Mouse (Mus musculus): Measurements from ENCODE around the gene Nifk. TPM values are rescaled to one million over a fixed set of nuclear protein-coding genes. Genes with fewer than 3 reads are reported as not detected.

Nifk gene
- polyA plus RNA-seq, 1 experiment from 2014 or later = 82.0 TPM

GRCm38 (mm10) chr1:118335847-118336246 is 14.2 kb downstream of the Nifk start:
- H3K27ac ChIP-seq = no peak overlapping the region
- no peaks in the 10 kb centered on the region for H3K27me3 ChIP-seq
- no peak overlapping the region for H3K4me3 ChIP-seq
- peaks cover 44% of the 10 kb centered on the region for H3K36me3 ChIP-seq
- H3K9me3 ChIP-seq = no peaks in the 10 kb centered on the region
- ATAC-seq (ENCODE audit: low FRiP score, low read depth) = no peak
- H3K9ac ChIP-seq = no peak overlapping the region
- no peaks in the 10 kb centered on the region for H3K4me1 ChIP-seq
- H3K4me2 ChIP-seq (replicated peaks) = no peak overlapping the region

- no peak overlapping the region for H3K4me3 ChIP-seq
- ATAC-seq (ENCODE audit: low FRiP score, low read depth) = no peak
Observed at GRCm38 (mm10) chr1:118337921-118338320, 16.3 kb downstream of the Nifk start.

GRCm38 (mm10) chr1:118343649-118344435 is 22.2 kb downstream of the Nifk start:
- ATAC-seq (ENCODE audit: low FRiP score, low read depth) = 0 out of 2 replicates have a peak, but pooled peaks have one; percentile 51
- Histone ChIP-seq H3K36me3 (no peaks in the 10 kb centered on the region), H3K27me3 (no peaks in the 10 kb centered on the region), H3K4me3 (no peak overlapping the region), H3K9me3 (no peaks in the 10 kb centered on the region), H3K4me2 (replicated peaks) (no peak overlapping the region), H3K9ac (no peak overlapping the region), H3K27ac (no peak overlapping the region), H3K4me1 (peaks cover 14% of the 10 kb centered on the region)
- WGBS = 24% methylated on average over 6 of the region's 6 CpGs

More at GRCm38 (mm10) chr1:118337921-118338320, 16.3 kb downstream of the Nifk start:
- peaks cover 1% of the 10 kb centered on the region; the same call in 1 of the 2 replicates for H3K4me1 ChIP-seq
- H3K9me3 ChIP-seq = no peaks in the 10 kb centered on the region
- 63% methylated on average over 5 of the region's 5 CpGs for WGBS
- H3K27ac ChIP-seq = no peak overlapping the region
- no peak overlapping the region for H3K4me2 ChIP-seq (replicated peaks)
- no peak overlapping the region for H3K9ac ChIP-seq
- H3K27me3 ChIP-seq = no peaks in the 10 kb centered on the region
- peaks cover 23% of the 10 kb centered on the region for H3K36me3 ChIP-seq

GRCm38 (mm10) chr1:118349922-118350321 is 28.3 kb downstream of the Nifk start:
- H3K27ac ChIP-seq = no peak overlapping the region
- no peak overlapping the region for H3K4me2 ChIP-seq (replicated peaks)
- WGBS = 77% methylated on average over 3 of the region's 3 CpGs
- no peaks in the 10 kb centered on the region for H3K36me3 ChIP-seq
- H3K4me3 ChIP-seq = no peak overlapping the region
- ATAC-seq (ENCODE audit: low FRiP score, low read depth) = no peak
- no peaks in the 10 kb centered on the region for H3K4me1 ChIP-seq
- no peaks in the 10 kb centered on the region for H3K27me3 ChIP-seq
- no peaks in the 10 kb centered on the region for H3K9me3 ChIP-seq
- H3K9ac ChIP-seq = no peak overlapping the region

- Histone ChIP-seq H3K36me3 (no peaks in the 10 kb centered on the region), H3K4me3 (no peak overlapping the region), H3K9me3 (no peaks in the 10 kb centered on the region), H3K27ac (no peak overlapping the region), H3K4me1 (no peaks in the 10 kb centered on the region), H3K4me2 (replicated peaks) (no peak overlapping the region), H3K9ac (no peak overlapping the region), H3K27me3 (no peaks in the 10 kb centered on the region)
- no peak for ATAC-seq (ENCODE audit: low FRiP score, low read depth)
- WGBS = 74% methylated on average over 6 of the region's 6 CpGs
Observed at GRCm38 (mm10) chr1:118359071-118359761, 37.6 kb downstream of the Nifk start.

- Histone ChIP-seq H3K4me1 (no peaks in the 10 kb centered on the region), H3K36me3 (no peaks in the 10 kb centered on the region), H3K4me2 (replicated peaks) (no peak overlapping the region), H3K9me3 (no peaks in the 10 kb centered on the region), H3K27ac (no peak overlapping the region), H3K9ac (no peak overlapping the region), H3K4me3 (no peak overlapping the region), H3K27me3 (no peaks in the 10 kb centered on the region)
- 88% methylated on average over 1 of the region's 1 CpGs for WGBS
- no peak for ATAC-seq (ENCODE audit: low FRiP score, low read depth)
Observed at GRCm38 (mm10) chr1:118367970-118368369, 46.3 kb downstream of the Nifk start.

- Histone ChIP-seq H3K27me3 (no peaks in the 10 kb centered on the region), H3K4me3 (no peak overlapping the region), H3K9me3 (no peaks in the 10 kb centered on the region), H3K4me2 (replicated peaks) (no peak overlapping the region), H3K9ac (no peak overlapping the region), H3K4me1 (no peaks in the 10 kb centered on the region), H3K27ac (no peak overlapping the region), H3K36me3 (no peaks in the 10 kb centered on the region)
- no peak for ATAC-seq (ENCODE audit: low FRiP score, low read depth)
- WGBS = 75% methylated on average over 3 of the region's 3 CpGs
Observed at GRCm38 (mm10) chr1:118368721-118369461, 47.3 kb downstream of the Nifk start.

- no peak overlapping the region for H3K9ac ChIP-seq
- no peak overlapping the region for H3K4me3 ChIP-seq
- no peak overlapping the region for H3K27ac ChIP-seq
- no peaks in the 10 kb centered on the region for H3K9me3 ChIP-seq
- no peaks in the 10 kb centered on the region for H3K4me1 ChIP-seq
- 30% methylated on average over 5 of the region's 5 CpGs for WGBS
- no peak for ATAC-seq (ENCODE audit: low FRiP score, low read depth)
- no peaks in the 10 kb centered on the region for H3K27me3 ChIP-seq
- no peaks in the 10 kb centered on the region for H3K36me3 ChIP-seq
- H3K4me2 ChIP-seq (replicated peaks) = no peak overlapping the region
Observed at GRCm38 (mm10) chr1:118377784-118378183, 56.1 kb downstream of the Nifk start.

- no peak overlapping the region for H3K4me3 ChIP-seq
- H3K9me3 ChIP-seq = no peaks in the 10 kb centered on the region
- no peak overlapping the region for H3K27ac ChIP-seq
- H3K9ac ChIP-seq = no peak overlapping the region
- no peaks in the 10 kb centered on the region for H3K36me3 ChIP-seq
- H3K4me1 ChIP-seq = no peaks in the 10 kb centered on the region
- no peak overlapping the region for H3K4me2 ChIP-seq (replicated peaks)
- WGBS = 71% methylated on average over 8 of the region's 8 CpGs
- H3K27me3 ChIP-seq = no peaks in the 10 kb centered on the region
- ATAC-seq (ENCODE audit: low FRiP score, low read depth) = no peak
Observed at GRCm38 (mm10) chr1:118380105-118380786, 58.6 kb downstream of the Nifk start.
